In genomic region chr5:137741023-137741931, GRCm38 (mm10) we compare ENCODE assay signal across 8 mouse cellular contexts. TPM values are rescaled to one million over a fixed set of nuclear protein-coding genes. Genes with fewer than 3 reads are reported as not detected.
A peak's percentile ranks its signal among the peaks of the same experiment; 100 is the strongest.
DNase-seq lines count a peak whose midpoint lies in the region; ATAC-seq and TF ChIP-seq lines count a peak whose summit lies in the region.

Gene Nyap1 (minus strand): TSS chr5:137741607.

- peaks cover 5% of the 10 kb centered on the region; the same call in 1 of the 2 replicates for H3K27me3 ChIP-seq in G1E (ENCODE audit: insufficient read depth, low read length)
- no peaks in the 10 kb centered on the region for H3K27me3 ChIP-seq in forebrain, embryonic 14.5 days (replicated peaks; ENCODE audit: control insufficient read depth, insufficient read depth, low read length)
- H3K27me3 ChIP-seq in lung, postnatal 0 days (replicated peaks; ENCODE audit: insufficient read depth, low read length): no peaks in the 10 kb centered on the region

- intact Hi-C loops in heart, postnatal 36 days (cut with DNase I): loop anchor here (2.0 to 5.0 kb wide), 3 partner anchors 16 to 139 kb away; partner anchors contain the start of gene Mospd3

- TF ChIP-seq CTCF in G1E (IDR thresholded peaks at IDR 0.05; ENCODE audit: low read depth, low read length): peak; percentile 53; the same call in 1 of the 2 replicates
- peak; percentile 82 for TF ChIP-seq CTCF in lung, postnatal 0 days (IDR thresholded peaks at IDR 0.05)

- peak within 1 kb of the TSS; percentile 89 for H3K4me2 ChIP-seq in forebrain, embryonic 14.5 days (ENCODE audit: low read length)
- H3K4me2 ChIP-seq in lung, postnatal 0 days (replicated peaks; ENCODE audit: low read depth, low read length): peak within 1 kb of the TSS; percentile 94

- H3K4me1 ChIP-seq in G1E (ENCODE audit: insufficient read depth, low read depth, low read length): peaks cover 65% of the 10 kb centered on the region
- peaks cover 33% of the 10 kb centered on the region for H3K4me1 ChIP-seq in forebrain, embryonic 14.5 days (ENCODE audit: control insufficient read depth, insufficient read depth, low read length)
- no peaks in the 10 kb centered on the region for H3K4me1 ChIP-seq in lung, postnatal 0 days (ENCODE audit: insufficient read depth, low read depth, low read length)

- TF ChIP-seq EP300 in lung, postnatal 0 days (IDR thresholded peaks at IDR 0.05): no peak

- ATAC-seq in G1E (ENCODE audit: extremely low read depth, insufficient number of reproducible peaks, low FRiP score, poor library complexity, severe bottlenecking): peak; percentile 35; the same call in 1 of the 2 replicates
- peak; percentile 53 for ATAC-seq in cerebellum, adult (ENCODE audit: insufficient number of reproducible peaks, low FRiP score, low TSS enrichment)
- ATAC-seq in forebrain, embryonic 14.5 days: peak; percentile 88
- ATAC-seq in lung, postnatal 0 days: peak; percentile 82

- H3K36me3 ChIP-seq in G1E (replicated peaks): no peaks in the 10 kb centered on the region
- H3K36me3 ChIP-seq in forebrain, embryonic 14.5 days (ENCODE audit: control insufficient read depth, insufficient read depth, low read length): peaks cover 19% of the 10 kb centered on the region
- no peaks in the 10 kb centered on the region for H3K36me3 ChIP-seq in lung, postnatal 0 days (ENCODE audit: insufficient read depth, low read length)

- peak within 1 kb of the TSS; percentile 85 for H3K9ac ChIP-seq in forebrain, embryonic 14.5 days (ENCODE audit: low read length)
- H3K9ac ChIP-seq in lung, postnatal 0 days (replicated peaks; ENCODE audit: low read depth): peak within 1 kb of the TSS; percentile 34

- H3K27ac ChIP-seq in forebrain, embryonic 14.5 days (ENCODE audit: low read depth, low read length): peak within 1 kb of the TSS; percentile 87
- no peak within 1 kb of the TSS for H3K27ac ChIP-seq in lung, postnatal 0 days (ENCODE audit: low read length)

- WGBS in forebrain, embryonic 14.5 days: under 1% methylated on average over 51 of the region's 71 CpGs
- WGBS in lung, postnatal 0 days: under 1% methylated on average over 42 of the region's 71 CpGs

- peak; percentile 81 for DNase-seq in G1E (ENCODE audit: low spot score)
- peak; percentile 86 for DNase-seq in forebrain, embryonic 14.5 days (ENCODE audit: low spot score)
- peak; percentile 84 to 87 for DNase-seq in heart, postnatal 36 days
- peak; percentile 71 for DNase-seq in layer of hippocampus, adult 9-11 months
- peak; percentile 84 for DNase-seq in lung, postnatal 0 days (ENCODE audit: low spot score)
- peak; percentile 76 for DNase-seq in ovary, postnatal 10 days (ENCODE audit: low spot score)
- peak; percentile 95 for DNase-seq in thymus, postnatal 14 days

- no peaks in the 10 kb centered on the region for H3K9me3 ChIP-seq in G1E (replicated peaks)
- H3K9me3 ChIP-seq in forebrain, embryonic 14.5 days (replicated peaks; ENCODE audit: control insufficient read depth, low read length): no peaks in the 10 kb centered on the region
- no peaks in the 10 kb centered on the region for H3K9me3 ChIP-seq in lung, postnatal 0 days (ENCODE audit: low read length)

- peak within 1 kb of the TSS; percentile 75 for H3K4me3 ChIP-seq in G1E (ENCODE audit: low read depth, low read length)
- peak within 1 kb of the TSS; percentile 60 for H3K4me3 ChIP-seq in forebrain, embryonic 14.5 days (ENCODE audit: low read depth, low read length)
- H3K4me3 ChIP-seq in lung, postnatal 0 days (ENCODE audit: low read depth, low read length): peak within 1 kb of the TSS; percentile 57

RNA-seq across cellular contexts. Expression of gene Nyap1, which starts in this region (rescaled TPM):
- 0.90 and 1.0 TPM in 2 replicates for total RNA-seq in G1E (2014; fragmentation: Nextera tagmentation)
- 0.38 and 0.70 TPM in 2 replicates for total RNA-seq in G1E (2017)
- polyA plus RNA-seq in G1E (2012): 2.8 and 3.0 TPM in 2 replicates
- polyA plus RNA-seq in forebrain, embryonic 14.5 days (2014; fragmentation: Nextera tagmentation; extraction: Ambion mirVana): 13.8 and 14.5 TPM in 2 replicates
- 1 to 10 TPM in 1 of 2 experiments, under 1 TPM in 1; 0.81 to 1.1 TPM for total RNA-seq in heart, postnatal 36 days (2021)
- 0.51 and 0.65 TPM in 2 replicates for polyA plus RNA-seq in lung, postnatal 0 days (2015; fragmentation: Nextera tagmentation; extraction: Ambion mirVana)

Comparison
In these comparisons a context has a peak if more than half of its experiments do, and no peak if none do; other contexts are left out.
1. Peak in DNase-seq, ATAC-seq, H3K4me3 ChIP-seq, H3K9ac ChIP-seq and H3K4me2 ChIP-seq in lung, postnatal 0 days; RNA of the gene not detected or under 1 TPM.
2. ATAC-seq: peak in every context shown above with its lines; median percentile 88 in forebrain, embryonic 14.5 days; 82 in lung, postnatal 0 days; 53 in cerebellum, adult; 35 in G1E.